Mouse (Mus musculus) hindbrain, embryonic 16.5 days (tissue): ENCODE measurements around the gene Rtkn. TPM values are rescaled to one million over a fixed set of nuclear protein-coding genes. Genes with fewer than 3 reads are reported as not detected.

ENCODE experiments used
- ATAC-seq: fragments of 200-750 bp; cut with Nextera tagmentation; 2 replicates; pipeline ENCODE4 v1.8.0; 2017; ENCODE audit warnings: moderate TSS enrichment, moderate library complexity
- H3K27ac ChIP-seq: fragments of 300-500 bp; sonication (generic); 2 replicates; pipeline ENCODE4 v1.5.1; 2014; ENCODE audit warnings: low read depth, mild to moderate bottlenecking, control low read depth, low read length, moderate library complexity
- H3K27me3 ChIP-seq: fragments of 300-500 bp; sonication (generic); replicated peaks from 2 replicates; pipeline ENCODE4 v1.6.1; 2014; ENCODE audit warnings: low read length; ENCODE audit not compliant: control insufficient read depth, insufficient read depth
- H3K36me3 ChIP-seq: fragments of 300-500 bp; sonication (generic); 2 replicates; pipeline ENCODE4 v1.6.1; 2014; ENCODE audit warnings: mild to moderate bottlenecking, low read length, moderate library complexity, mixed read lengths; ENCODE audit not compliant: control insufficient read depth, insufficient read depth
- H3K4me1 ChIP-seq: fragments of 300-500 bp; sonication (generic); 2 replicates; pipeline ENCODE4 v1.6.1; 2014; ENCODE audit warnings: low read depth, low read length; ENCODE audit not compliant: control insufficient read depth, insufficient read depth
- H3K4me2 ChIP-seq: fragments of 300-500 bp; sonication (generic); 2 replicates; pipeline ENCODE4 v1.6.1; 2014; ENCODE audit warnings: mild to moderate bottlenecking, low read length, control low read depth, moderate library complexity
- H3K4me3 ChIP-seq: fragments of 300-500 bp; sonication (generic); 2 replicates; pipeline ENCODE4 v1.5.1; 2014; ENCODE audit warnings: mild to moderate bottlenecking, low read length, control low read depth, moderate library complexity
- H3K9ac ChIP-seq: fragments of 300-500 bp; sonication (generic); 2 replicates; pipeline ENCODE4 v1.6.1; 2014; ENCODE audit warnings: low read depth, mild to moderate bottlenecking, control low read depth, low read length, moderate library complexity
- H3K9me3 ChIP-seq: fragments of 300-500 bp; sonication (generic); 2 replicates; pipeline ENCODE4 v1.6.1; 2014; ENCODE audit warnings: mild to moderate bottlenecking, low read length, moderate library complexity; ENCODE audit not compliant: control insufficient read depth
- WGBS: fragments of 180-500 bp; shearing (Covaris S2); extraction: QIAGEN DNeasy Blood & Tissue Kit; methylation state at CpG from one replicate; pipeline ENCODE4 v1.1.7; 2014; 5-methylcytosine and 5-hydroxymethylcytosine counted together
- polyA plus RNA-seq: library from polyadenylated mRNA; unstranded; fragments of >200 nt; fragmentation: Nextera tagmentation; extraction: Ambion mirVana; gene quantifications from 2 replicates; pipeline ENCODE4 v1.2.1, GENCODE M21; 2015

Rtkn gene
- polyA plus RNA-seq, 1 experiment from 2014 or later = 18.9 TPM

GRCm38 (mm10) chr6:83135571-83136161, 403 bp downstream of the Rtkn start:
- no peak for ATAC-seq
- H3K4me2 ChIP-seq = peak overlapping the region; percentile 54
- H3K27me3 ChIP-seq = peaks cover 8% of the 10 kb centered on the region; the same call in 1 of the 2 replicates
- no peak overlapping the region for H3K27ac ChIP-seq
- 8% methylated on average over 37 of the region's 37 CpGs for WGBS
- peaks cover 12% of the 10 kb centered on the region; the same call in 1 of the 2 replicates for H3K4me1 ChIP-seq
- H3K9ac ChIP-seq = 0 out of 2 replicates have a peak overlapping the region, but pooled peaks have one; percentile 41
- no peaks in the 10 kb centered on the region for H3K36me3 ChIP-seq
- no peaks in the 10 kb centered on the region for H3K9me3 ChIP-seq
- peak overlapping the region; percentile 26 for H3K4me3 ChIP-seq

- 18% methylated on average over 5 of the region's 5 CpGs for WGBS
- peak overlapping the region; percentile 54 for H3K4me2 ChIP-seq
- peaks cover 12% of the 10 kb centered on the region; the same call in 1 of the 2 replicates for H3K4me1 ChIP-seq
- peaks cover 8% of the 10 kb centered on the region; the same call in 1 of the 2 replicates for H3K27me3 ChIP-seq
- H3K36me3 ChIP-seq = no peaks in the 10 kb centered on the region
- peak overlapping the region; percentile 38 for H3K4me3 ChIP-seq
- H3K9ac ChIP-seq = no peak overlapping the region
- no peak for ATAC-seq
- peak overlapping the region; percentile 89 for H3K27ac ChIP-seq
- no peaks in the 10 kb centered on the region for H3K9me3 ChIP-seq
Measured at GRCm38 (mm10) chr6:83136291-83136880, 1.1 kb downstream of the Rtkn start.

GRCm38 (mm10) chr6:83136881-83137575, 1.8 kb downstream of the Rtkn start:
- H3K27ac ChIP-seq = peak overlapping the region; percentile 89
- peak overlapping the region; percentile 38 for H3K4me3 ChIP-seq
- peak; percentile 74 for ATAC-seq
- H3K4me1 ChIP-seq = peaks cover 14% of the 10 kb centered on the region
- under 1% methylated on average over 24 of the region's 26 CpGs for WGBS
- H3K27me3 ChIP-seq = peaks cover 8% of the 10 kb centered on the region; the same call in 1 of the 2 replicates
- no peaks in the 10 kb centered on the region for H3K36me3 ChIP-seq
- peak overlapping the region; percentile 58 for H3K9ac ChIP-seq
- no peaks in the 10 kb centered on the region for H3K9me3 ChIP-seq
- peak overlapping the region; percentile 54 for H3K4me2 ChIP-seq

GRCm38 (mm10) chr6:83137576-83137950, 2.3 kb downstream of the Rtkn start:
- WGBS = 3% methylated on average over 12 of the region's 12 CpGs

GRCm38 (mm10) chr6:83138056-83138455, 2.8 kb downstream of the Rtkn start:
- H3K4me2 ChIP-seq = peak overlapping the region; percentile 54
- peak overlapping the region; percentile 58 for H3K9ac ChIP-seq
- peak; percentile 24 for ATAC-seq
- peaks cover 20% of the 10 kb centered on the region for H3K4me1 ChIP-seq
- H3K27me3 ChIP-seq = peaks cover 8% of the 10 kb centered on the region; the same call in 1 of the 2 replicates
- peak overlapping the region; percentile 38 for H3K4me3 ChIP-seq
- 2% methylated on average over 11 of the region's 11 CpGs for WGBS
- H3K36me3 ChIP-seq = no peaks in the 10 kb centered on the region
- no peaks in the 10 kb centered on the region for H3K9me3 ChIP-seq
- H3K27ac ChIP-seq = peak overlapping the region; percentile 89

More at GRCm38 (mm10) chr6:83137576-83137950, 2.3 kb downstream of the Rtkn start:
- Histone ChIP-seq H3K4me3 (peak overlapping the region; percentile 38), H3K9me3 (no peaks in the 10 kb centered on the region), H3K27me3 (peaks cover 8% of the 10 kb centered on the region; the same call in 1 of the 2 replicates), H3K4me2 (peak overlapping the region; percentile 54), H3K27ac (peak overlapping the region; percentile 89), H3K4me1 (peaks cover 19% of the 10 kb centered on the region), H3K9ac (peak overlapping the region; percentile 58), H3K36me3 (no peaks in the 10 kb centered on the region)
- peak; percentile 62 for ATAC-seq

GRCm38 (mm10) chr6:83140044-83140443, 4.8 kb downstream of the Rtkn start:
- Histone ChIP-seq H3K4me3 (no peak overlapping the region), H3K27me3 (peaks cover 8% of the 10 kb centered on the region; the same call in 1 of the 2 replicates), H3K4me2 (no peak overlapping the region), H3K9ac (no peak overlapping the region), H3K36me3 (no peaks in the 10 kb centered on the region), H3K9me3 (no peaks in the 10 kb centered on the region), H3K27ac (no peak overlapping the region), H3K4me1 (peaks cover 20% of the 10 kb centered on the region)
- WGBS = 85% methylated on average over 8 of the region's 8 CpGs
- ATAC-seq = no peak

- no peak for ATAC-seq
- Histone ChIP-seq H3K9ac (peak overlapping the region; percentile 75), H3K27ac (no peak overlapping the region)
Measured at GRCm38 (mm10) chr6:83141636-83142035, 6.4 kb downstream of the Rtkn start.

GRCm38 (mm10) chr6:83142211-83142731, 7.0 kb downstream of the Rtkn start:
- Histone ChIP-seq H3K4me2 (peak overlapping the region; percentile 83), H3K4me1 (peaks cover 11% of the 10 kb centered on the region), H3K9ac (peak overlapping the region; percentile 75), H3K27me3 (no peaks in the 10 kb centered on the region), H3K27ac (no peak overlapping the region), H3K4me3 (peak overlapping the region; percentile 42), H3K9me3 (no peaks in the 10 kb centered on the region), H3K36me3 (no peaks in the 10 kb centered on the region)
- ATAC-seq = peak; percentile 32; the same call in 1 of the 2 replicates
- WGBS = 3% methylated on average over 41 of the region's 41 CpGs

More at GRCm38 (mm10) chr6:83141636-83142035, 6.4 kb downstream of the Rtkn start:
- peaks cover 11% of the 10 kb centered on the region for H3K4me1 ChIP-seq
- WGBS = 40% methylated on average over 4 of the region's 4 CpGs
- H3K4me3 ChIP-seq = peak overlapping the region; percentile 42
- H3K27me3 ChIP-seq = no peaks in the 10 kb centered on the region
- peak overlapping the region; percentile 83 for H3K4me2 ChIP-seq
- H3K9me3 ChIP-seq = no peaks in the 10 kb centered on the region
- H3K36me3 ChIP-seq = no peaks in the 10 kb centered on the region
